Mouse (Mus musculus): ENCODE measurements around the gene Ahsg.
A peak's percentile ranks its signal among the peaks of the same experiment; 100 is the strongest.

Gene Ahsg

DNA sequence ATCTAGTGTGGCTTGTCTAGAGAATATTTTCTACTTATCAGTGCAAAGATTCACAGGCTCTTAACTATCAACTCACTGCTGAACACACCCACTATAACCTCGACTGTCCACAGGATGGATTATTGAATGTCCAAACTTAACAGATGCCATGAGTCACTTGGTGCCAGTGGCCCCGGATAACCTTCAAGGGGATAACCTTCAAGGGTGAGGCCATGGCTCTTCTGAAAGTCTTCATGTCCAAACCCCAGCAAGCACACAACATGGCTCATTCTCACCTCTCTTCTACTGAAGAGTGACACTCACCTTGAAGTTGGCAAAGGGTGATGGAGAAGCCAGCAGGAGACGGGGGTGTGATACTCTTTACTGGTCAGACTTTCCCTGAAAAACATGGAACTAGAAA lies 4.4 kb upstream of the Ahsg start:
- no peak for DNase-seq (ENCODE audit: low spot score in 2 of 2)

GRCm38 (mm10) chr16:22888835-22889234 lies 2.2 kb upstream of the Ahsg start:
- DNase-seq (ENCODE audit: low spot score in 2 of 2) = no peak

DNA sequence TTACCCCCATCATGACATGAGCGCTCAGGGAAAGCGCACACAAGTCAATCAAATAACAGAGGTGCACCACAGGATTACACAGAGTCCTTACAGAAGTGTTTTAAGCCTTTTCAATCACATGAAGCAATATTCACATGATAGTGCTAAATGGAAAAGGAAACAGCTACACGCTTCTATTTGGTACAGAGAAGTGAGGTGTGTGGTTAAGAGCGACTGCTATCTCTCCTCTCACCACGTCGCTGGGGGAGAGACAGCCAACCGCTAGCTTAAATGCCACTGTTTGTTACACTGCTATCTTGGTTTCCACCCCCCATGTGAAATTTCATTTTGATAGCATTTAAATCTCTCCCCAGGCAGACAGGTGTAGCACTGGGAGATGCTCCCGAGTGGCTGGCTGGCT lies 1.4 kb upstream of the Ahsg start:
- DNase-seq (ENCODE audit: low spot score in 2 of 2) = no peak

- DNase-seq (ENCODE audit: low spot score in 2 of 2) = peak; percentile 32 to 33
Observed at GRCm38 (mm10) chr16:22891733-22892154, 667 bp downstream of the Ahsg start.

DNA sequence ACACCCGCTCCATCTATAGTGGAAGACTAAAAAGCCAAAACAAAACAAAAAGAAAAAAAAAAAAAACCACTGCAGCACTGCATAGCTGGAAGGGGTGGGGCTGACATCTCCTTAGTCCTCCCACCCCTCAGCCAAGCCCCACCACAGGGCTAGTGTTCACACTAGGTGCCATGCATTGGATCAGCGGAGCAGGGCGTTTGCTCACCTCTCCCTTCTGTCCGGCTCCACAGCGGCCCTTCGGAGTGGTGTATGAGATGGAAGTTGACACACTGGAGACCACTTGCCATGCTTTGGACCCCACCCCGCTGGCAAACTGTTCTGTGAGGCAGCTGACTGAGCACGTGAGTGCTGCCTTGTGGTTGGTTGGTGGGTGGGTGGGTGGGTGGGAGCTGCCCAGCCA lies 3.0 kb downstream of the Ahsg start:
- no peak for DNase-seq (ENCODE audit: low spot score in 2 of 2)

DNA sequence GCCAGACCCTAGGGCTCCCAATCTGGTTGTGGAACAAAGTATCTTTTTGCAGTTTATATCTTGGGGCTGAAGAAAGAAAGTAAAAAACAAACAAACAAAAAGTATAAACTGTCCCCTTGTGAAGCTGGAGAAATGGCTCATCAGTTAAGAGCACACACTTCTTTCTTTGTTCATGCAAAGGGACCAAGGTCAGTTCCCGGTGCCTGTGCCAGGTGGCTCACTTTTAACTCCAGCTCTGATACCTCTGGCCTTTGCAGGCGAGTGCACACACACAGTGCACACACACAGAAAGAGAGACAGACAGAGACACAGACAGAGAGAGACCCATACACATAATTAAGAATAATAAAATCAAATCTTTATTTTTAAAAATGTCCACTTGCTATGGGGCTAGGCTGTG lies 5.5 kb downstream of the Ahsg start:
- no peak for DNase-seq (ENCODE audit: low spot score in 2 of 2)

GRCm38 (mm10) chr16:22899346-22899745 lies 8.3 kb downstream of the Ahsg start:
- DNase-seq (ENCODE audit: low spot score in 2 of 2) = no peak

DNA sequence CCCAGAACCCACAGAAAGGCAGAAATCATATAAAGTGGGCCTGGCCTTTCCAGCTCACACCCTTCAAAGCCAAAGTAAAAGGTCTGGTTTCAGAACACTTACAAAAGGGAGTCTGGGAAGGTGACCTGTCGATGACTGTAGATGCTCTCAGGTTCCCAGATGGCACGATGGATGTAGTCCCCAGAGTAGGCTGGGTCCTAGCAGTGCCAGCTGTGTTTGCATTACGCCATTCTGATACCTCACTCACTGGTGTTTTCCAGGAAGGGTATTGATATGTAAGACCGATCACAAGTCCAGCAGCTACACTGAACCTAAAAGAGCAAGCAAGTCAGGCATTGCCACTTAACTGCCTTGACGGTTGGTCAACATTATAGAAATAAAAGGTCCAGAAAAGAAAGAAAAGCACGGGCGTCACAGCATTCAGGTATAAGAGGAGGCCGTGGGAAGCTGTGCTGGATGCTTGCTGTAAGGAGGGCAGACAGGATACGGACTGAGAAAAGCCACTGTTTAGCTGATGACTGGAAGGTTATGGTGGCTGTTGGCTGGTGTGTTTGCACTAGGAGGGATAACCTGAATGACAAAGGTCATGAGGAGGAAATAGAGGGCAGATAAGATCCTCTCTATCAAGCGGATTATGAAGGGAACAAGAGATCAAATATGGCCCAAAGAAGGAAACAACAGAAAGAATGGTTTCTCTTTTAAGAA lies 8.9 kb downstream of the Ahsg start:
- no peak for DNase-seq (ENCODE audit: low spot score in 2 of 2)

GRCm38 (mm10) chr16:22901326-22901725 lies 10.2 kb downstream of the Ahsg start:
- DNase-seq (ENCODE audit: low spot score in 2 of 2) = no peak

- DNase-seq (ENCODE audit: low spot score in 2 of 2) = no peak
Observed at GRCm38 (mm10) chr16:22909290-22909689, 18.2 kb downstream of the Ahsg start.

GRCm38 (mm10) chr16:22911986-22912385 lies 20.9 kb downstream of the Ahsg start:
- peak; percentile 54 to 58 for DNase-seq (ENCODE audit: low spot score in 2 of 2)

GRCm38 (mm10) chr16:22912886-22913285 lies 21.8 kb downstream of the Ahsg start:
- no peak for DNase-seq (ENCODE audit: low spot score in 2 of 2)

DNA sequence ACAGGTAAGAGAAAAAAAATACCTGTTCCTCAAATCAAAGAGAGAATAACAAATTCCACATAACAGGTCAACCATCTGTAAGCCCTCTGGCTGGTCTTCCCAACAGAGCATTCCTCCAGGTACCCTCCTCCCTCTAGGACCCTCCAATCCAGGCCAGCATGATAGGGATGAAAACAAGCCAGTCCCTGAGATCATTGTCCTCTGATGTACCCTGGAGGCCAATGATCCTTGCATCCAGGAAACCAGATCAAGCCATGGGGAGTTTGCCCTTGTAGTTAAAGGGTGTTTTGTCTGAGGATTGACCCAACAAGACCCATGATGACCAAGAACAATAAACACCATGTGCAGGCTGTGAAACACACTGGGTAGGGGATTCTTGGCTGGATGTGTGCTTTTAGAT lies 23.2 kb downstream of the Ahsg start:
- no peak for DNase-seq (ENCODE audit: low spot score in 2 of 2)

GRCm38 (mm10) chr16:22918034-22918433 lies 27.0 kb downstream of the Ahsg start, which contains the start of gene Fetub:
Fetub (plus strand) TSS chr16:22918334.
- DNase-seq (ENCODE audit: low spot score in 2 of 2) = no peak

GRCm38 (mm10) chr16:22918664-22919312 lies 27.7 kb downstream of the Ahsg start:
- DNase-seq (ENCODE audit: low spot score in 2 of 2) = no peak

DNA sequence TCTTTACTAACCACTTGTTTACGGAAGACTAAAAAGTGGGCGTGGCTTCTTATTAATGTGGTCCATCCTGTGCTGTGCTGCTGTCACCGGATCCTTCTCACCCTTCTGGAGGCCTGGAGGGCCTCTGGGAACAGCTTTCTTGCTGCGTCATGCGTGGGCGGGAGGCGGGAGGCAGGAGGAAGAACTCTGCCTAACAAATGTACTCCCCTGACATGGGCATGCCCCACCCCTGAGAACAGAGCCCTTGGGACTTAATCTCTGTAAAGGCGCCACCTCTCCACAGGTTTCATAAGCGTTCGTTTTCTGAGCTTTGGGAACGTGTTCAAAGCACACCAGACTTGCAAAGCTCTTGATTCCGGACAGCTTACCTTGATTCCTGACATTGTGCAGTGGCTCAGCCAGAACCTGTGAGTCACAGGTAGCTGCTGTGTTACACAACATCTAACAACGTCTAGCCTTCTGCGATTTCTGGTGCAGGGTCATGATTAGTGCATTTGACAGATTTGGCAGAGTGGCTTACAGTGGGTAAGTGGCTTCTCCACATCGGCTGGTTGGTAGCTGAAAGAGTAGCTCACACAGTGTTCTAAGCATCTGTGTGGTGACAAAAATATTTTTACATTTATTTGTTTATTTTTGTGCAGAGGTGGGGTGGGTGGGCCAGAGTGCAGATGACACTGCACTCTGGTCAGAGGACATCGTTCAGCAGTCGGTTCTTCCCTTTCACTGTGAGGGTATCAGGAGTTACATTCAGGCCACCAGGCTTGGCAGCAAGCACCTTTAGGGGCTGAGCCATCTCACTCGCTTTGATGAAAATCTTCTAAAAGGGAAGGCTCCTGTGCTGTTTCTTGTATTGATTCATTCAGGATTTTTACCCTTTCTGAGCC lies 29.1 kb downstream of the Ahsg start:
- peak; percentile 28 to 47 for DNase-seq (ENCODE audit: low spot score in 2 of 2)

DNA sequence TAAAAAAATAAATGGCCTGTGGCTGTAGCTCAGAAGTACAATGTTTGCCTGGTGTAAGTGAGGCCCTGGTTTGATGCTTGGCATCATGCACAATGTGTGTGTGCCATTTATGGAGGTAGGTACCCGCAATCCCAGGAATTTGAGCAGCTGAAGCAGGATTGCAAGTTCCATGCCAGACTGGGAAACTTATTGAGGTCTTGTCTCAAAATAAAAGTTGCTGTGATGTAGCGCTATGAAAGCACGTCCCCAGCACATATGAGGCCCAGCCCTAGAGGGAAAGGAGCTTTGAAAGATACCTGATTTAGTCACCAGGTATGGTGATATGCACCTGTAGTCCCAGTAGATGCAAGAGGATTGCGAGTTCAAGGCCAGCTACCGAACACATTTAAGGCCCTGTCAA lies 30.7 kb downstream of the Ahsg start:
- no peak for DNase-seq (ENCODE audit: low spot score in 2 of 2)

DNA sequence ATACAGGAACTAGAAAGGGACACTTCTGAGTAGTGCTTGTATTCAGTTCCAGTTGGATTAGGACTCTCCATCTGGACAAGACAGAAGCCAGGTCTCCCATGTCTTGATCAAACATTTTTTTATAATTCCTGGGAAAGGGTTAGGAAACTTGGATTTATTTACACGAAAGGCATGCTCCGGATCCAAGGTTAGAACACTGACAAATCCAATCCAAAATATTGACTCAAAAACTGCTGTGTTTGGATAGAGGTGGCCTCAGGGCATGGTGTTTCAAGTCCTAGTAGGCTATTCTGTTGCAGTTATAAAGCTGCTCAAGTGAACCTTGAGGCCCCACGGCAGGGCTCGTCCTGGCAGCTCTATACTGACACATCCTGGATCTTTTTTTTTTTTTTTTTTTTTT lies 31.4 kb downstream of the Ahsg start:
- DNase-seq (ENCODE audit: low spot score in 2 of 2) = no peak

GRCm38 (mm10) chr16:22929575-22929974 lies 38.5 kb downstream of the Ahsg start:
- DNase-seq (ENCODE audit: low spot score in 2 of 2) = no peak

DNA sequence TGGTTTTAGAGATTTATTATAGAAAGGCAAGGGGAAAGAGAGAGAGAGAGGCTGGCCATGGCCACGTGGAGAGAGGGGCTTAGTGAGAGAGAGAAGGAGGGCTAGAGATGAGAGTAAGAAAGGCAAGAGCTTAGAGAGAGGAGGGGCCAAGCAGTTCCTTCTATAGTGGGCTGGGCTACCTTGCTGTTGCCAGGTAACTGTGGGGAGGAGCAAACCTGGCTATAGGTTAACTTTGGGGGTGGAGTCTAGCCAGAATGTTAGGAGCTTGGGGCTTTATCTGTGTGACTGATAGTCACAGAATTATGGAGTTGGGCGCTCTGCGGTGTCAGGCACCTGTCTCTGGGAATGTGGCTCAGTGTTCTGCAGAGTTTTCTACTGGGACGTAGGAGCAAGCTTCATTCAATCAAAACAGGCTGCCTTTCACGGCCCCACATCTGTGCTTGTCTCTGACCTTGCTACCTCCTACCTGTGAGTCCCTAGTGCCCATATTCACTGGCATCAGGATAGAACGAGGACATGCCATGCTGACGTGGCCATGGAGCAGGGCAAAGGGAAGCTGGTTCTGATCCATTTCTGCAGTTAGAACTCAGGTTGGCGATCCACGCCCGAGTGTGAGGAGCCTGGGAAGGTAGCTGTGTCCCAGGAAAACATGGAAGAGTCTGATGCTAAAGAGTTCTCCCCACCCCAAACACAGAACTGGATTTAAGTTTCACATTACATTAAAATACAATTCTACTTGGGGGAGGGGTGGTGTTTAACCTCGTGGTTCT lies 40.5 kb downstream of the Ahsg start:
- DNase-seq (ENCODE audit: low spot score in 2 of 2) = no peak

GRCm38 (mm10) chr16:22937631-22938030 lies 46.6 kb downstream of the Ahsg start:
- no peak for DNase-seq (ENCODE audit: low spot score in 2 of 2)

DNA sequence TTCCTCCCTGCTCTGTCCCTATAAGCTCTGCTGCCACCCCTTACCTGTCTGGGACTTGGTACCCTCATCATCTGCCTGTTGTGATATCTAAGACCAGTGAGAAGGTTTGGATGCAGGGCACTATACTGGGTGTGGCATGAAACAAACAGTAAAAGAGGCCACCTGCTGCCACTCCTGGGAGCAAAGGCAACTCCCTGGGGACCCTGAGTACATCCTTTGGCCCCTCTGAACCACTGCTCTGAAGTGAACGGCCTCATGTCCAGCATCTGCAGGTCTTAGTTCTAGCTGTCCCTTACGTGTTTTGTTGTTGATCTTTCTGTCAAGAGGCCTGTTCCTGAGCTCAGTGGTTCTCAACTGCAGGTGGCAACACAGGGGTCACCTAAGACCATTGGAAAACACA lies 47.5 kb downstream of the Ahsg start:
- no peak for DNase-seq (ENCODE audit: low spot score in 2 of 2)

Measured in heart, adult 9 months (tissue).